8 mouse cellular contexts compared by ENCODE assay signal in genomic region chr4:150910164-150910951, GRCm38 (mm10). TPM values are rescaled to one million over a fixed set of nuclear protein-coding genes. Genes with fewer than 3 reads are reported as not detected.
DNase-seq lines count a peak whose midpoint lies in the region; ATAC-seq and TF ChIP-seq lines count a peak whose summit lies in the region.

No protein-coding gene starts in this region.

- H3K27ac ChIP-seq in layer of hippocampus, adult 2 months: peak overlapping the region; percentile 94
- peak overlapping the region; percentile 28 for H3K27ac ChIP-seq in embryonic facial prominence, embryonic 14.5 days (replicated peaks; ENCODE audit: low read depth, low read length)
- H3K27ac ChIP-seq in intestine, embryonic 16.5 days (ENCODE audit: low read length): peak overlapping the region; percentile 0; the same call in 1 of the 2 replicates

- H3ac ChIP-seq in myocyte (ENCODE audit: control insufficient read depth, insufficient read length): peak overlapping the region; percentile 12

- H3K4me1 ChIP-seq in embryonic facial prominence, embryonic 14.5 days (ENCODE audit: control insufficient read depth, insufficient read depth, low read length): peaks cover 10% of the 10 kb centered on the region
- peaks cover 14% of the 10 kb centered on the region for H3K4me1 ChIP-seq in intestine, embryonic 16.5 days (ENCODE audit: control insufficient read depth, insufficient read depth, low read length)

- no peak for DNase-seq in layer of hippocampus, adult 2 months (ENCODE audit: low spot score in 2 of 2)
- DNase-seq in layer of hippocampus, postnatal 25 days (ENCODE audit: extremely low spot score in 1 of 2, low spot score in 1 of 2): no peak
- no peak for DNase-seq in embryonic facial prominence, embryonic 14.5 days (ENCODE audit: low spot score)
- DNase-seq in ovary, postnatal 36 days (ENCODE audit: low spot score): no peak
- DNase-seq in spleen, postnatal 36 days (ENCODE audit: low spot score in 2 of 2): no peak

- no peak for ATAC-seq in embryonic facial prominence, embryonic 14.5 days (ENCODE audit: low read depth)
- ATAC-seq in intestine, embryonic 16.5 days: peak; percentile 24
- ATAC-seq in activated CD4-positive, CD25-positive, alpha-beta regulatory T cell, adult 4 months: no peak

- TF ChIP-seq POLR2A in myocyte (IDR thresholded peaks at IDR 0.05; ENCODE audit: insufficient read length, low read depth): no peak

- peak overlapping the region; percentile 30; the same call in 1 of the 2 replicates for H3K4me2 ChIP-seq in embryonic facial prominence, embryonic 14.5 days (ENCODE audit: low read depth, low read length)
- peak overlapping the region; percentile 17 for H3K4me2 ChIP-seq in intestine, embryonic 16.5 days (ENCODE audit: low read depth, low read length)
- H3K4me2 ChIP-seq in myocyte (ENCODE audit: low read depth): peak overlapping the region; percentile 61

- H3K4me3 ChIP-seq in layer of hippocampus, adult 2 months: peak overlapping the region; percentile 32; the same call in 1 of the 2 replicates
- peak overlapping the region; percentile 94 for H3K4me3 ChIP-seq in embryonic facial prominence, embryonic 14.5 days (ENCODE audit: low read depth, low read length)
- peak overlapping the region; percentile 89; the same call in 1 of the 2 replicates for H3K4me3 ChIP-seq in intestine, embryonic 16.5 days (ENCODE audit: low read length)
- H3K4me3 ChIP-seq in myocyte: peak overlapping the region; percentile 49

- H3K36me3 ChIP-seq in embryonic facial prominence, embryonic 14.5 days (ENCODE audit: control insufficient read depth, insufficient read depth, low read length): peaks cover 11% of the 10 kb centered on the region
- 0 out of 2 replicates have a peak, but pooled peaks cover 7% of the 10 kb centered on the region for H3K36me3 ChIP-seq in intestine, embryonic 16.5 days (ENCODE audit: control insufficient read depth, insufficient read depth, low read length)
- H3K36me3 ChIP-seq in myocyte (ENCODE audit: control insufficient read depth, insufficient read depth): no peaks in the 10 kb centered on the region

- H3K9me3 ChIP-seq in embryonic facial prominence, embryonic 14.5 days (ENCODE audit: control insufficient read depth, low read length): no peaks in the 10 kb centered on the region
- H3K9me3 ChIP-seq in intestine, embryonic 16.5 days (ENCODE audit: control insufficient read depth, low read length): no peaks in the 10 kb centered on the region

- no peaks in the 10 kb centered on the region for H3K27me3 ChIP-seq in embryonic facial prominence, embryonic 14.5 days (replicated peaks; ENCODE audit: control insufficient read depth, insufficient read depth, low read length)
- H3K27me3 ChIP-seq in intestine, embryonic 16.5 days (replicated peaks; ENCODE audit: control insufficient read depth, insufficient read depth, low read length): no peaks in the 10 kb centered on the region
- H3K27me3 ChIP-seq in myocyte (ENCODE audit: control insufficient read depth, insufficient read depth, insufficient read length): no peaks in the 10 kb centered on the region

- H3K79me2 ChIP-seq in myocyte (ENCODE audit: control insufficient read depth, insufficient read depth): peaks cover 25% of the 10 kb centered on the region

- WGBS in embryonic facial prominence, embryonic 14.5 days: 84% methylated on average over 19 of the region's 19 CpGs
- 82% methylated on average over 19 of the region's 19 CpGs for WGBS in intestine, embryonic 16.5 days

- TF ChIP-seq CTCF in layer of hippocampus, adult 2 months (conservative IDR thresholded peaks at IDR 0.05): no peak

- no peak overlapping the region for H3K9ac ChIP-seq in embryonic facial prominence, embryonic 14.5 days (ENCODE audit: low read depth, low read length)
- H3K9ac ChIP-seq in intestine, embryonic 16.5 days (ENCODE audit: low read depth, low read length): 0 out of 2 replicates have a peak overlapping the region, but pooled peaks have one; percentile 2

TF ChIP-seq in myocyte, 11 proteins besides CTCF, POLR2A, EP300 and RAD21:
- TF ChIP-seq MYOD1 (IDR thresholded peaks at IDR 0.05; ENCODE audit: control insufficient read depth in 1 of 3, insufficient read length in 2 of 3, low read depth in 2 of 3) (no peak), CEBPB (IDR thresholded peaks at IDR 0.05; ENCODE audit: insufficient read depth, poor library complexity, severe bottlenecking) (no peak), REST (IDR thresholded peaks at IDR 0.05; ENCODE audit: insufficient read depth, insufficient read length) (no peak), MAX (IDR thresholded peaks at IDR 0.05; ENCODE audit: low read depth) (no peak), TCF12 (IDR thresholded peaks at IDR 0.05; ENCODE audit: insufficient read depth, poor library complexity, severe bottlenecking) (no peak), POLR2AphosphoS2 (IDR thresholded peaks at IDR 0.05; ENCODE audit: insufficient read length, low read depth) (no peak), MYOG (IDR thresholded peaks at IDR 0.05; ENCODE audit: control insufficient read depth in 1 of 3, insufficient read depth in 1 of 3, insufficient read length in 2 of 3, low read depth in 2 of 3) (no peak), SRF (IDR thresholded peaks at IDR 0.05; ENCODE audit: control insufficient read depth, insufficient read length, low read depth) (no peak), TCF3 (IDR thresholded peaks at IDR 0.05; ENCODE audit: insufficient read length, low read depth) (no peak), USF1 (IDR thresholded peaks at IDR 0.05; ENCODE audit: low read depth) (no peak), E2F4 (IDR thresholded peaks at IDR 0.05; ENCODE audit: insufficient read depth) (no peak)

RNA-seq across cellular contexts. Expression of gene Park7, which starts 3.9 kb away (rescaled TPM):
- 100 to 1,000 TPM; 250 to 252 TPM for total RNA-seq in layer of hippocampus, adult 2 months (2021)
- total RNA-seq in layer of hippocampus, postnatal 25 days (2021): 100 to 1,000 TPM; 228 to 261 TPM
- 387 and 401 TPM in 2 replicates for polyA plus RNA-seq in embryonic facial prominence, embryonic 14.5 days (2014; fragmentation: Nextera tagmentation; extraction: Ambion mirVana)
- polyA plus RNA-seq in intestine, embryonic 16.5 days (2015; fragmentation: Nextera tagmentation; extraction: Ambion mirVana): 390 and 416 TPM in 2 replicates
- polyA plus RNA-seq in myocyte (2012; fragmentation: generic; extraction: Trizol): 312 TPM
- polyA plus RNA-seq in activated CD4-positive, CD25-positive, alpha-beta regulatory T cell, adult 4 months (2017; shearing (Covaris generic)): 100 to 1,000 TPM; 449 to 481 TPM

RNA-seq across cellular contexts. Expression of gene Tnfrsf9, which starts 4.0 kb away (rescaled TPM):
- under 1 TPM; 0.39 to 0.41 TPM for total RNA-seq in layer of hippocampus, adult 2 months (2021)
- total RNA-seq in layer of hippocampus, postnatal 25 days (2021): 1 to 10 TPM in 1 of 2 experiments, under 1 TPM in 1; 0.80 to 1.1 TPM
- 0.11 and 0.80 TPM in 2 replicates for polyA plus RNA-seq in embryonic facial prominence, embryonic 14.5 days (2014; fragmentation: Nextera tagmentation; extraction: Ambion mirVana)
- 2.4 and 2.5 TPM in 2 replicates for polyA plus RNA-seq in intestine, embryonic 16.5 days (2015; fragmentation: Nextera tagmentation; extraction: Ambion mirVana)
- polyA plus RNA-seq in myocyte (2012; fragmentation: generic; extraction: Trizol): 0.31 TPM
- polyA plus RNA-seq in activated CD4-positive, CD25-positive, alpha-beta regulatory T cell, adult 4 months (2017; shearing (Covaris generic)): 100 to 1,000 TPM; 103 to 140 TPM

RNA-seq across cellular contexts. Expression of gene Errfi1, which starts 56.6 kb away (rescaled TPM):
- total RNA-seq in layer of hippocampus, adult 2 months (2021): 10 to 100 TPM; 42.5 to 50.6 TPM
- 10 to 100 TPM; 37.2 to 43.4 TPM for total RNA-seq in layer of hippocampus, postnatal 25 days (2021)
- 25.5 and 26.7 TPM in 2 replicates for polyA plus RNA-seq in embryonic facial prominence, embryonic 14.5 days (2014; fragmentation: Nextera tagmentation; extraction: Ambion mirVana)
- polyA plus RNA-seq in intestine, embryonic 16.5 days (2015; fragmentation: Nextera tagmentation; extraction: Ambion mirVana): 28.0 and 28.2 TPM in 2 replicates
- 18.9 TPM for polyA plus RNA-seq in myocyte (2012; fragmentation: generic; extraction: Trizol)
- 1 to 10 TPM; 2.0 to 2.4 TPM for polyA plus RNA-seq in activated CD4-positive, CD25-positive, alpha-beta regulatory T cell, adult 4 months (2017; shearing (Covaris generic))

Comparison
In these comparisons a context has a peak if more than half of its experiments do, and no peak if none do; other contexts are left out.
1. H3K27ac ChIP-seq: peak in every context shown above with its lines; median percentile 94 in layer of hippocampus, adult 2 months; 28 in embryonic facial prominence, embryonic 14.5 days; 0 in intestine, embryonic 16.5 days.
2. H3K4me3 ChIP-seq: peak in every context shown above with its lines; median percentile 94 in embryonic facial prominence, embryonic 14.5 days; 89 in intestine, embryonic 16.5 days; 49 in myocyte; 32 in layer of hippocampus, adult 2 months.
3. RNA of gene Tnfrsf9, which starts 4.0 kb away (polyA plus RNA-seq): 103 to 140 TPM in activated CD4-positive, CD25-positive, alpha-beta regulatory T cell, adult 4 months; 2.4 to 2.5 TPM in intestine, embryonic 16.5 days, 0.31 TPM in myocyte (single experiment) and 0.11 to 0.80 TPM in embryonic facial prominence, embryonic 14.5 days; every median in the first group is over 10 times any median in the second.
4. Peak in every context shown above with its lines, with median percentiles within 50 percentile points of each other: H3K4me2 ChIP-seq.